Mouse (Mus musculus) midbrain, embryonic 10.5 days (tissue): ENCODE measurements around the gene Borcs6. TPM values are rescaled to one million over a fixed set of nuclear protein-coding genes. Genes with fewer than 3 reads are reported as not detected.

Experiments used
- DNase-seq: peaks from one replicate; pipeline ENCODE4 v3.0.0-alpha.2; 2017; ENCODE audit warnings: low spot score
- H3K27ac ChIP-seq: fragments of 300-500 bp; sonication (generic); replicated peaks from 2 replicates; pipeline ENCODE4 v1.5.1; 2016; ENCODE audit warnings: mild to moderate bottlenecking
- H3K27me3 ChIP-seq: fragments of 300-500 bp; sonication (generic); 2 replicates; pipeline ENCODE4 v1.6.1; 2016; ENCODE audit warnings: low read depth, mild to moderate bottlenecking; ENCODE audit not compliant: poor library complexity, severe bottlenecking
- H3K36me3 ChIP-seq: fragments of 300-500 bp; sonication (generic); 2 replicates; pipeline ENCODE4 v1.6.1; 2016; ENCODE audit warnings: mild to moderate bottlenecking, moderate library complexity
- H3K4me1 ChIP-seq: fragments of 300-500 bp; sonication (generic); 2 replicates; pipeline ENCODE4 v1.6.1; 2016
- H3K4me3 ChIP-seq: fragments of 300-500 bp; sonication (generic); 2 replicates; pipeline ENCODE4 v1.5.1; 2016; ENCODE audit warnings: mild to moderate bottlenecking, moderate library complexity
- H3K9me3 ChIP-seq: fragments of 300-500 bp; sonication (generic); replicated peaks from 2 replicates; pipeline ENCODE4 v1.6.1; 2016; ENCODE audit warnings: mild to moderate bottlenecking
- WGBS: fragments of 180-500 bp; shearing (Covaris S2); methylation state at CpG from one replicate; pipeline ENCODE4 v1.1.7; 2016; 5-methylcytosine and 5-hydroxymethylcytosine counted together
- polyA plus RNA-seq: library from polyadenylated mRNA; unstranded; fragments of >200 nt; fragmentation: Nextera tagmentation; extraction: Ambion mirVana; gene quantifications from 2 replicates; pipeline ENCODE4 v1.2.1, GENCODE M21; 2016

Gene Borcs6
- polyA plus RNA-seq, 1 experiment from 2014 or later, result 6.9 TPM

- peak overlapping the region; percentile 66 for H3K4me3 ChIP-seq
Measured at GRCm38 (mm10) chr11:69035849-69036248, 23.7 kb upstream of the Borcs6 start.

DNA sequence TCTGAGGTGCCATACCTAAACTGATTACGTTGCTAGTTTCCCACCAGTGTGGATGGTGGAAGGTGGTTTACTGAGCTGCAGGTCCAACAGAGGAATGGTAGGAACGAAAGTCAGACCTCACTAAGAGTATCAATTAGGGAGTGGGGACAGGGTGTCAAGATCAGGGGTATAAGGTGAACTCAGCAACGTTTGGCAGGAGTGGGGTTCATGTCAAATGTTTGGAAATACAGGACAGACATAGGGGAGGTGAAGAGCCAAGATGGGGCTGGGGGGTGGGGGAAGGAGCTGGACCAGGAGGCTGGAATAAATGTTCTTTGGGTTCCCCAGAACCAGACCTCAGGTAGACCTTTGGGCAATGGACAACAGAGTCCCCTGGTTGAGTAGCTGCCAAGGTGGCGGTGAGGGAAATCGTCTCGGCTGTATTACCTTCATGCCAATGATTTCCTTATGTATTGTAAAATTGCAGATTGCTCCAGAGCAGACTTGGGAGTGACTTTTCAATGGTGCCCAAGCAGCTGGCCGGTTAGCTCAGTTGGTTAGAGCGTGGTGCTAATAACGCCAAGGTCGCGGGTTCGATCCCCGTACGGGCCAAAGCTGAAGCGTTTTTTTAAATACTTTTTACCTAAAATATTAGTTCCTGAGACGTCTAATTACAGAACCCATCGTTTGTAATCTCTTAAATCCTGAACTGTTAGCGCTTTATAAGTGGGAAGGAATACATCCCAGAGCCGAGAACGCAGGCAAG lies 22.9 kb upstream of the Borcs6 start:
- Histone ChIP-seq H3K9me3 (no peaks in the 10 kb centered on the region), H3K27ac (peak overlapping the region; percentile 88), H3K4me1 (peaks cover 32% of the 10 kb centered on the region), H3K36me3 (peaks cover 47% of the 10 kb centered on the region), H3K4me3 (peak overlapping the region; percentile 66), H3K27me3 (no peaks in the 10 kb centered on the region)
- WGBS, result 11% methylated on average over 20 of the region's 20 CpGs
- peak; percentile 87 for DNase-seq

More at GRCm38 (mm10) chr11:69035849-69036248, 23.7 kb upstream of the Borcs6 start:
- Histone ChIP-seq H3K9me3 (no peaks in the 10 kb centered on the region), H3K27ac (peak overlapping the region; percentile 72), H3K4me1 (peaks cover 32% of the 10 kb centered on the region), H3K36me3 (peaks cover 55% of the 10 kb centered on the region), H3K27me3 (no peaks in the 10 kb centered on the region)
- peak; percentile 86 for DNase-seq
- WGBS, result 9% methylated on average over 8 of the region's 8 CpGs

GRCm38 (mm10) chr11:69037231-69038061 lies 22.1 kb upstream of the Borcs6 start:
- H3K9me3 ChIP-seq, result no peaks in the 10 kb centered on the region
- DNase-seq, result peak; percentile 86
- peaks cover 40% of the 10 kb centered on the region for H3K36me3 ChIP-seq
- WGBS, result under 1% methylated on average over 34 of the region's 34 CpGs
- peak overlapping the region; percentile 88 for H3K27ac ChIP-seq
- no peaks in the 10 kb centered on the region for H3K27me3 ChIP-seq
- H3K4me3 ChIP-seq, result peak overlapping the region; percentile 66
- peaks cover 32% of the 10 kb centered on the region for H3K4me1 ChIP-seq

DNA sequence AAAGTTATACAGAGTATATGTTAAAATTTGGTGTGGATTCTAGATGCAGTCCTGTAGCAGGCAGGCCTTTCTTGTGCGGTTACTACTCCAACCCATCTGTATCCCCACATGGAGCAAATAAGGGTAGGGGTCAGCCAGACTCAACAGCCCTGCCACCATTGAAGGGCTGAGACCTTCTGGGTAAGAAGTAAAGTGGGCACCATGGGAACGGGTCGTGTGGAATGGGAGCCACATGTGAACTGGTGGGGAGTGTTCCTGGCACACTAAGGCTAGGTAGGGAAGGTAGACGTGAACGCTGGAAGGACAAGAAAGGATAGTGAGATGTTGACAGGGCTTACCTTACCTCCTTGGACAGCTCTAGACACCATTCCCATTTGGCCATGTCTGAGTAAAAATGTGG lies 21.3 kb upstream of the Borcs6 start:
- peaks cover 32% of the 10 kb centered on the region for H3K4me1 ChIP-seq
- H3K27ac ChIP-seq, result no peak overlapping the region
- no peaks in the 10 kb centered on the region for H3K9me3 ChIP-seq
- 72% methylated on average over 5 of the region's 5 CpGs for WGBS
- no peaks in the 10 kb centered on the region for H3K27me3 ChIP-seq
- DNase-seq, result no peak
- peak overlapping the region; percentile 29; the same call in 1 of the 2 replicates for H3K4me3 ChIP-seq
- H3K36me3 ChIP-seq, result peaks cover 33% of the 10 kb centered on the region

GRCm38 (mm10) chr11:69045531-69046394 lies 13.8 kb upstream of the Borcs6 start, which contains the start of gene Aurkb:
Aurkb (plus strand) TSS chr11:69045647.
- 1% methylated on average over 54 of the region's 54 CpGs for WGBS
- Histone ChIP-seq H3K4me1 (peaks cover 38% of the 10 kb centered on the region), H3K27ac (peak within 1 kb of the TSS; percentile 96), H3K4me3 (peak within 1 kb of the TSS; percentile 96), H3K9me3 (no peaks in the 10 kb centered on the region), H3K36me3 (peaks cover 37% of the 10 kb centered on the region), H3K27me3 (no peaks in the 10 kb centered on the region)
- peak; percentile 90 for DNase-seq

- Histone ChIP-seq H3K27ac (peak overlapping the region; percentile 96), H3K4me1 (peaks cover 40% of the 10 kb centered on the region), H3K9me3 (no peaks in the 10 kb centered on the region), H3K36me3 (peaks cover 43% of the 10 kb centered on the region), H3K27me3 (no peaks in the 10 kb centered on the region), H3K4me3 (peak overlapping the region; percentile 96)
- WGBS, result 28% methylated on average over 9 of the region's 9 CpGs
- no peak for DNase-seq
Measured at GRCm38 (mm10) chr11:69046395-69046774, 13.1 kb upstream of the Borcs6 start.

GRCm38 (mm10) chr11:69047592-69047991 lies 11.9 kb upstream of the Borcs6 start:
- no peaks in the 10 kb centered on the region for H3K9me3 ChIP-seq
- peaks cover 40% of the 10 kb centered on the region for H3K4me1 ChIP-seq
- DNase-seq, result no peak
- WGBS, result 93% methylated on average over 12 of the region's 12 CpGs
- H3K4me3 ChIP-seq, result peak overlapping the region; percentile 96
- no peaks in the 10 kb centered on the region for H3K27me3 ChIP-seq
- H3K36me3 ChIP-seq, result peaks cover 54% of the 10 kb centered on the region
- H3K27ac ChIP-seq, result no peak overlapping the region; the same call in 1 of the 2 replicates

DNA sequence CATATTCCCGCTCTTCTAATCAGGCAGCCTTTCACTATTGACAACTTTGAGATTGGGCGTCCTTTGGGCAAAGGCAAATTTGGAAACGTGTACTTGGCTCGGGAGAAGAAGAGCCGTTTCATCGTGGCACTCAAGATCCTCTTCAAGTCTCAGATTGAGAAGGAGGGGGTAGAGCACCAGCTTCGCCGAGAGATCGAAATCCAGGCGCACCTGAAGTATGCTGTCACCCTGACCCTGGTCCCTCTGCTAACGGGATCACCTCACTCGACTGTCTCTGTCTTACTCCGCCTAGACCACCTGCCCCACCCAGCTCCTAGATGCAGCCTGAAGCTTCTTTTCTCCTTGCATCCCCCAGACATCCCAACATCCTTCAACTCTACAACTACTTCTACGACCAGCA lies 11.4 kb upstream of the Borcs6 start:
- no peak for DNase-seq
- whole genome bisulfite sequencing, result 94% methylated on average over 14 of the region's 14 CpGs
- no peak overlapping the region for H3K27ac ChIP-seq
- H3K4me3 ChIP-seq, result peak overlapping the region; percentile 96
- no peaks in the 10 kb centered on the region for H3K9me3 ChIP-seq
- H3K4me1 ChIP-seq, result peaks cover 40% of the 10 kb centered on the region
- peaks cover 60% of the 10 kb centered on the region for H3K36me3 ChIP-seq
- no peaks in the 10 kb centered on the region for H3K27me3 ChIP-seq

GRCm38 (mm10) chr11:69050748-69051147 lies 8.8 kb upstream of the Borcs6 start:
- WGBS, result 89% methylated on average over 8 of the region's 8 CpGs
- H3K36me3 ChIP-seq, result peaks cover 76% of the 10 kb centered on the region
- no peak overlapping the region for H3K27ac ChIP-seq
- no peak overlapping the region for H3K4me3 ChIP-seq
- no peaks in the 10 kb centered on the region for H3K27me3 ChIP-seq
- no peaks in the 10 kb centered on the region for H3K9me3 ChIP-seq
- peaks cover 40% of the 10 kb centered on the region for H3K4me1 ChIP-seq
- DNase-seq, result no peak

- H3K36me3 ChIP-seq, result peaks cover 76% of the 10 kb centered on the region
- WGBS, result 71% methylated on average over 4 of the region's 4 CpGs
- DNase-seq, result no peak
Measured at GRCm38 (mm10) chr11:69051771-69052170, 7.7 kb upstream of the Borcs6 start.

DNA sequence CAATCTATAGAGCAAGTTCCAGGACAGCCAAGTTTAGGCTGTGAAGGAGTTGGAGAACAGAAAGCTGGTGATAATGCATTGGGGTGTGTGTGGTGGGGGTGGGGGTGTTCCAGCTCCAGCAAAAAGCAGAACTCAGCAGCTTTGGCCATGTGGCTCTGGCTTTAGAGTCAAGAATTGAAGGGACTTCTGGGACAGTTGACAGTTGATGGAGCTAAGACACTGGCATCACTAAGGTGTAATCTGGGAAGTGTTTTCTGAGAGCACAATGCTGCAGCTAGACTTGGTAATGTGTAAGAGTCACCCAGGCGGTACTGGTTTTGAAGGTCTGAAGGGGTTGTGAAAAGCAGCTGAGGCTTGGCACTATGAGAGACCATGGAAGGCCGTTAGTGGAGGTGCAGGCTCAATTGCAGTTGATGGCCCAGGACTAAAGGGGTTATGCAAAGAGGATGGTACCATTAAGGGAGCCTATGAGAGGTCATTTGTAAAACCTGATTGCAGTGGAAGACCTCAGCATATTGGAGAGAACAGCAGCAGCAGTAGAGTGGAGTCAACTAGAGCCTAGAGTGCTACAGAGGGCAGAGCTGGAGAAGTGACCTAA lies 6.6 kb upstream of the Borcs6 start:
- 0 out of 2 replicates have a peak overlapping the region, but pooled peaks have one; percentile 2 for H3K4me3 ChIP-seq
- no peaks in the 10 kb centered on the region for H3K27me3 ChIP-seq
- 99% methylated on average over 2 of the region's 2 CpGs for WGBS
- H3K36me3 ChIP-seq, result peaks cover 68% of the 10 kb centered on the region
- H3K4me1 ChIP-seq, result peaks cover 24% of the 10 kb centered on the region
- no peak for DNase-seq
- no peaks in the 10 kb centered on the region for H3K9me3 ChIP-seq
- no peak overlapping the region for H3K27ac ChIP-seq

More at GRCm38 (mm10) chr11:69051771-69052170, 7.7 kb upstream of the Borcs6 start:
- no peak overlapping the region for H3K4me3 ChIP-seq
- H3K27me3 ChIP-seq, result no peaks in the 10 kb centered on the region
- H3K9me3 ChIP-seq, result no peaks in the 10 kb centered on the region
- H3K4me1 ChIP-seq, result peaks cover 35% of the 10 kb centered on the region
- H3K27ac ChIP-seq, result no peak overlapping the region

- Histone ChIP-seq H3K27me3 (no peaks in the 10 kb centered on the region), H3K4me1 (peaks cover 24% of the 10 kb centered on the region), H3K36me3 (peaks cover 59% of the 10 kb centered on the region), H3K4me3 (no peak overlapping the region), H3K27ac (no peak overlapping the region), H3K9me3 (no peaks in the 10 kb centered on the region)
- no peak for DNase-seq
- WGBS, result 81% methylated on average over 3 of the region's 3 CpGs
Measured at GRCm38 (mm10) chr11:69053848-69054247, 5.7 kb upstream of the Borcs6 start.
